In genomic region chr9:44487441-44487840, GRCm38 (mm10) we compare ENCODE assay signal across 8 mouse cellular contexts. TPM values are rescaled to one million over a fixed set of nuclear protein-coding genes. Genes with fewer than 3 reads are reported as not detected.
DNase-seq lines count a peak whose midpoint lies in the region; ATAC-seq lines count a peak whose summit lies in the region.

No protein-coding gene starts in this region.

- peak overlapping the region; percentile 99 for H3K9ac ChIP-seq in embryonic facial prominence, embryonic 13.5 days
- peak overlapping the region; percentile 95 for H3K9ac ChIP-seq in heart, embryonic 14.5 days (ENCODE audit: low read length)
- H3K9ac ChIP-seq in kidney, embryonic 16.5 days (replicated peaks; ENCODE audit: low read length) = peak overlapping the region; percentile 97
- peak overlapping the region; percentile 98 for H3K9ac ChIP-seq in stomach, embryonic 16.5 days (ENCODE audit: low read length)

- H3K4me3 ChIP-seq in embryonic facial prominence, embryonic 13.5 days = peak overlapping the region; percentile 98
- H3K4me3 ChIP-seq in heart, embryonic 14.5 days (ENCODE audit: control insufficient read depth in 1 of 2, insufficient read depth in 1 of 2, low read depth in 1 of 2, low read length in 2 of 2) = peak overlapping the region; percentile 13 to 68
- peak overlapping the region; percentile 92 for H3K4me3 ChIP-seq in kidney, embryonic 16.5 days (ENCODE audit: low read length)
- H3K4me3 ChIP-seq in stomach, embryonic 16.5 days (replicated peaks; ENCODE audit: low read length) = peak overlapping the region; percentile 94

- DNase-seq in layer of hippocampus, postnatal 10 days (ENCODE audit: low spot score in 2 of 2) = peak; percentile 19 to 32
- no peak for DNase-seq in layer of hippocampus, adult 18-20 months (ENCODE audit: low spot score in 2 of 2)
- DNase-seq in lung, postnatal 10 days = peak; percentile 89
- no peak for DNase-seq in thymus, postnatal 0 days (ENCODE audit: low spot score)

- no peaks in the 10 kb centered on the region for H3K9me3 ChIP-seq in embryonic facial prominence, embryonic 13.5 days
- no peaks in the 10 kb centered on the region for H3K9me3 ChIP-seq in heart, embryonic 14.5 days (ENCODE audit: control insufficient read depth, low read length)
- no peaks in the 10 kb centered on the region for H3K9me3 ChIP-seq in kidney, embryonic 16.5 days (ENCODE audit: low read length)
- H3K9me3 ChIP-seq in stomach, embryonic 16.5 days (replicated peaks; ENCODE audit: control insufficient read depth, low read length) = no peaks in the 10 kb centered on the region

- peaks cover 81% of the 10 kb centered on the region for H3K4me1 ChIP-seq in embryonic facial prominence, embryonic 13.5 days
- H3K4me1 ChIP-seq in heart, embryonic 14.5 days (ENCODE audit: control insufficient read depth in 2 of 2, insufficient read depth in 2 of 2, low read length in 2 of 2) = peaks cover 80 to 81% of the 10 kb centered on the region in 2 experiments
- H3K4me1 ChIP-seq in kidney, embryonic 16.5 days (ENCODE audit: insufficient read depth, low read length) = peaks cover 87% of the 10 kb centered on the region
- peaks cover 77% of the 10 kb centered on the region for H3K4me1 ChIP-seq in stomach, embryonic 16.5 days (ENCODE audit: control insufficient read depth, insufficient read depth, low read length)

- H3K27ac ChIP-seq in embryonic facial prominence, embryonic 13.5 days = peak overlapping the region; percentile 98
- peak overlapping the region; percentile 82 to 89 for H3K27ac ChIP-seq in heart, embryonic 14.5 days (replicated peaks in 1 of 2; ENCODE audit: control insufficient read depth in 1 of 2, insufficient read depth in 1 of 2, low read depth in 2 of 2, low read length in 2 of 2)
- H3K27ac ChIP-seq in kidney, embryonic 16.5 days (ENCODE audit: low read length) = peak overlapping the region; percentile 94
- H3K27ac ChIP-seq in stomach, embryonic 16.5 days (ENCODE audit: low read length) = peak overlapping the region; percentile 97

- no peaks in the 10 kb centered on the region for H3K27me3 ChIP-seq in embryonic facial prominence, embryonic 13.5 days
- no peaks in the 10 kb centered on the region for H3K27me3 ChIP-seq in heart, embryonic 14.5 days (ENCODE audit: control insufficient read depth, insufficient read depth, low read length)
- no peaks in the 10 kb centered on the region for H3K27me3 ChIP-seq in kidney, embryonic 16.5 days (ENCODE audit: insufficient read depth, low read length)
- no peaks in the 10 kb centered on the region for H3K27me3 ChIP-seq in stomach, embryonic 16.5 days (ENCODE audit: control insufficient read depth, insufficient read depth, low read length)

- WGBS in embryonic facial prominence, embryonic 13.5 days = 2% methylated on average over 7 of the region's 7 CpGs
- WGBS in heart, embryonic 14.5 days = 4% methylated on average over 7 of the region's 7 CpGs
- 10% methylated on average over 7 of the region's 7 CpGs for WGBS in kidney, embryonic 16.5 days
- 6% methylated on average over 7 of the region's 7 CpGs for whole genome bisulfite sequencing in stomach, embryonic 16.5 days

- H3K36me3 ChIP-seq in embryonic facial prominence, embryonic 13.5 days = peaks cover 14% of the 10 kb centered on the region; the same call in 1 of the 2 replicates
- 0 out of 2 replicates have a peak, but pooled peaks cover 8% of the 10 kb centered on the region for H3K36me3 ChIP-seq in heart, embryonic 14.5 days (ENCODE audit: control insufficient read depth, insufficient read depth, low read length)
- no peaks in the 10 kb centered on the region for H3K36me3 ChIP-seq in kidney, embryonic 16.5 days (ENCODE audit: insufficient read depth, low read length)
- no peaks in the 10 kb centered on the region for H3K36me3 ChIP-seq in stomach, embryonic 16.5 days (ENCODE audit: control insufficient read depth, insufficient read depth, low read length)

- ATAC-seq in embryonic facial prominence, embryonic 13.5 days (ENCODE audit: insufficient number of reproducible peaks, insufficient read depth, low FRiP score, low TSS enrichment, low read depth) = no peak
- ATAC-seq in heart, embryonic 14.5 days (ENCODE audit: insufficient number of reproducible peaks, insufficient read depth, low FRiP score, low read depth) = peak; percentile 57
- ATAC-seq in kidney, embryonic 16.5 days (ENCODE audit: low FRiP score, low TSS enrichment) = no peak
- peak; percentile 61 for ATAC-seq in stomach, embryonic 16.5 days (ENCODE audit: insufficient read depth, low FRiP score)

- peak overlapping the region; percentile 89 for H3K4me2 ChIP-seq in embryonic facial prominence, embryonic 13.5 days
- peak overlapping the region; percentile 73 for H3K4me2 ChIP-seq in heart, embryonic 14.5 days (ENCODE audit: low read length)
- H3K4me2 ChIP-seq in kidney, embryonic 16.5 days (replicated peaks; ENCODE audit: low read depth, low read length) = peak overlapping the region; percentile 82
- peak overlapping the region; percentile 87 for H3K4me2 ChIP-seq in stomach, embryonic 16.5 days (ENCODE audit: low read depth, low read length)

RNA-seq across cellular contexts. Expression of gene Bcl9l, which starts 4.8 kb away (rescaled TPM):
- 10 to 100 TPM; 91.2 to 97.7 TPM for total RNA-seq in layer of hippocampus, postnatal 10 days (2021)
- total RNA-seq in layer of hippocampus, adult 18-20 months (2021) = 10 to 100 TPM; 64.0 to 72.3 TPM
- 18.2 and 19.3 TPM in 2 replicates for polyA plus RNA-seq in embryonic facial prominence, embryonic 13.5 days (2015; fragmentation: Nextera tagmentation; extraction: Ambion mirVana)
- polyA plus RNA-seq in heart, embryonic 14.5 days (2014; fragmentation: Nextera tagmentation; extraction: Ambion mirVana) = 12.1 and 12.5 TPM in 2 replicates
- 11.3 and 12.4 TPM in 2 replicates for polyA plus RNA-seq in kidney, embryonic 16.5 days (2015; fragmentation: Nextera tagmentation; extraction: Ambion mirVana)
- polyA plus RNA-seq in stomach, embryonic 16.5 days (2015; fragmentation: Nextera tagmentation; extraction: Ambion mirVana) = 9.0 and 10.6 TPM in 2 replicates
- polyA plus RNA-seq in thymus, postnatal 0 days (2015; fragmentation: Nextera tagmentation; extraction: Ambion mirVana) = 3.2 and 4.4 TPM in 2 replicates

RNA-seq across cellular contexts. Expression of gene Upk2, which starts 32.7 kb away (rescaled TPM):
- not detected for total RNA-seq in layer of hippocampus, postnatal 10 days (2021)
- total RNA-seq in layer of hippocampus, adult 18-20 months (2021) = not detected
- polyA plus RNA-seq in embryonic facial prominence, embryonic 13.5 days (2015; fragmentation: Nextera tagmentation; extraction: Ambion mirVana) = 2.8 and 2.9 TPM in 2 replicates
- polyA plus RNA-seq in heart, embryonic 14.5 days (2014; fragmentation: Nextera tagmentation; extraction: Ambion mirVana) = not detected in 2 replicates
- 3.4 and 7.6 TPM in 2 replicates for polyA plus RNA-seq in kidney, embryonic 16.5 days (2015; fragmentation: Nextera tagmentation; extraction: Ambion mirVana)
- 31.1 and 39.0 TPM in 2 replicates for polyA plus RNA-seq in stomach, embryonic 16.5 days (2015; fragmentation: Nextera tagmentation; extraction: Ambion mirVana)
- 0.69 and 1.5 TPM in 2 replicates for polyA plus RNA-seq in thymus, postnatal 0 days (2015; fragmentation: Nextera tagmentation; extraction: Ambion mirVana)

RNA-seq across cellular contexts. Expression of gene Foxr1, which starts 46.5 kb away (rescaled TPM):
- total RNA-seq in layer of hippocampus, postnatal 10 days (2021) = not detected
- not detected for total RNA-seq in layer of hippocampus, adult 18-20 months (2021)
- not detected in 2 replicates for polyA plus RNA-seq in embryonic facial prominence, embryonic 13.5 days (2015; fragmentation: Nextera tagmentation; extraction: Ambion mirVana)
- not detected in 2 replicates for polyA plus RNA-seq in heart, embryonic 14.5 days (2014; fragmentation: Nextera tagmentation; extraction: Ambion mirVana)
- not detected in 2 replicates for polyA plus RNA-seq in kidney, embryonic 16.5 days (2015; fragmentation: Nextera tagmentation; extraction: Ambion mirVana)
- not detected in 2 replicates for polyA plus RNA-seq in stomach, embryonic 16.5 days (2015; fragmentation: Nextera tagmentation; extraction: Ambion mirVana)
- not detected in 2 replicates for polyA plus RNA-seq in thymus, postnatal 0 days (2015; fragmentation: Nextera tagmentation; extraction: Ambion mirVana)

Comparison
In these comparisons a context has a peak if more than half of its experiments do, and no peak if none do; other contexts are left out.
1. DNase-seq: peak in layer of hippocampus, postnatal 10 days (2 of 2) and lung, postnatal 10 days (single experiment); none in layer of hippocampus, adult 18-20 months (0 of 2) and thymus, postnatal 0 days (single experiment).
2. ATAC-seq: peak in heart, embryonic 14.5 days (single experiment) and stomach, embryonic 16.5 days (single experiment); none in embryonic facial prominence, embryonic 13.5 days (single experiment) and kidney, embryonic 16.5 days (single experiment).
3. H3K4me3 ChIP-seq: peak in every context shown above with its lines; median percentile 98 in embryonic facial prominence, embryonic 13.5 days; 94 in stomach, embryonic 16.5 days; 92 in kidney, embryonic 16.5 days; 40 in heart, embryonic 14.5 days.
4. Peak in every context shown above with its lines, with median percentiles within 50 percentile points of each other: H3K27ac ChIP-seq, H3K4me2 ChIP-seq and H3K9ac ChIP-seq.